ENCODE assay signal across 9 mouse cellular contexts in the genomic region with DNA sequence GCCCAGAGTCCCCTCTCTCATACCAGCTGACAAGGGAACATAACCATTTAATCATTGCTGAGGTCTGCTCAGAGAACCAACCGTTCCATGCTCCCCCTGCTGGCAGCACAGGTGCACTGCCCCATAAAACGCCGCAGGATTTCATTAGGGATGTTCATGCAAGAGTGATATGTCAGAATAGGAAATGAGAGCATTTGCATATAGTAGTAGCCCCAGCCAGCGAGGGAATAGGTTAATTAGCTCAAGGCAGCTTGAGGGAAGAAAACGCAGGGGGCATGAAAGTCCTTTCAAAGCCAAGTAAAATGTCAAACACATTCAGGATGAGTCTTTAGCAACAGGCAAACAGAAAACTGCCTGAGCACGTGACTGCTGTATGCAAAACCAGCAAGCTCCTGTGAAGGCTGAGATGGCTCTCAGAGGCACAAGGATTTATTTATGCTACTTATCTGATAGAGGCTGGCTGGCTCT.
DNase-seq lines count a peak whose midpoint lies in the region; ATAC-seq and TF ChIP-seq lines count a peak whose summit lies in the region.
"Had no signal": no experiment of that assay in that cellular context is flagged by ENCODE, and none has a peak within 500 bp of the region (broad histone marks: within the 10 kb centered on the region; RNA-seq: fewer than 3 reads in every experiment).

No protein-coding gene starts in this region.

- WGBS in hindbrain, embryonic 12.5 days, result 5% methylated on average over 6 of the region's 6 CpGs
- WGBS in lung, postnatal 0 days, result 5% methylated on average over 6 of the region's 6 CpGs

- H3K9ac ChIP-seq in MEL (ENCODE audit: control insufficient read depth, low read depth, low read length, poor library complexity, severe bottlenecking), result peak overlapping the region; percentile 40; the same call in 1 of the 2 replicates
- H3K9ac ChIP-seq in hindbrain, embryonic 12.5 days, result no peak overlapping the region
- no peak overlapping the region for H3K9ac ChIP-seq in lung, postnatal 0 days (replicated peaks; ENCODE audit: low read depth)

- H3K27ac ChIP-seq in MEL (ENCODE audit: control insufficient read depth, low read depth, low read length), result peak overlapping the region; percentile 41; the same call in 1 of the 2 replicates
- peak overlapping the region; percentile 44; the same call in 1 of the 2 replicates for H3K27ac ChIP-seq in hindbrain, embryonic 12.5 days
- no peak overlapping the region for H3K27ac ChIP-seq in lung, postnatal 0 days (ENCODE audit: low read length)
- H3K27ac ChIP-seq: macrophage had no signal

- peaks cover 0 to 3% of the 10 kb centered on the region in 2 experiments; a peak in 1 of 4 replicates for H3K4me1 ChIP-seq in MEL (ENCODE audit: control insufficient read depth in 1 of 2, insufficient read depth in 2 of 2, low read length in 2 of 2)
- peaks cover 17% of the 10 kb centered on the region for H3K4me1 ChIP-seq in hindbrain, embryonic 12.5 days
- peaks cover 6% of the 10 kb centered on the region; the same call in 1 of the 2 replicates for H3K4me1 ChIP-seq in lung, postnatal 0 days (ENCODE audit: insufficient read depth, low read depth, low read length)

- no peaks in the 10 kb centered on the region for H3K9me3 ChIP-seq in MEL (replicated peaks; ENCODE audit: insufficient read depth, low read length)
- H3K9me3 ChIP-seq in hindbrain, embryonic 12.5 days (replicated peaks), result no peaks in the 10 kb centered on the region
- H3K9me3 ChIP-seq in lung, postnatal 0 days (ENCODE audit: low read length), result no peaks in the 10 kb centered on the region

- no peaks in the 10 kb centered on the region for H3K27me3 ChIP-seq in MEL (ENCODE audit: control insufficient read depth in 1 of 2, insufficient read depth in 2 of 2, low read length in 2 of 2)
- no peaks in the 10 kb centered on the region for H3K27me3 ChIP-seq in hindbrain, embryonic 12.5 days
- H3K27me3 ChIP-seq in lung, postnatal 0 days (replicated peaks; ENCODE audit: insufficient read depth, low read length), result no peaks in the 10 kb centered on the region

- TF ChIP-seq CTCF in MEL (IDR thresholded peaks at IDR 0.05 in 2 of 3, conservative IDR thresholded peaks at IDR 0.05 in 1 of 3; ENCODE audit: control insufficient read depth in 1 of 3, insufficient read depth in 1 of 3, low read depth in 2 of 3, low read length in 3 of 3, poor library complexity in 1 of 3, severe bottlenecking in 1 of 3), result peak; percentile 91 to 97 (median 94)
- peak; percentile 95 for TF ChIP-seq CTCF in lung, postnatal 0 days (IDR thresholded peaks at IDR 0.05)

- H3K36me3 ChIP-seq in MEL (ENCODE audit: control insufficient read depth in 1 of 2, insufficient read depth in 2 of 2, low read length in 2 of 2), result peaks cover 0 to 3% of the 10 kb centered on the region in 2 experiments; a peak in 2 of 4 replicates
- H3K36me3 ChIP-seq in hindbrain, embryonic 12.5 days, result peaks cover 3% of the 10 kb centered on the region; the same call in 1 of the 2 replicates
- H3K36me3 ChIP-seq in lung, postnatal 0 days (ENCODE audit: insufficient read depth, low read length), result 0 out of 2 replicates have a peak, but pooled peaks cover 5% of the 10 kb centered on the region

- peak; percentile 84 for ATAC-seq in hindbrain, embryonic 12.5 days (ENCODE audit: low FRiP score)
- ATAC-seq in lung, postnatal 0 days, result peak; percentile 31; the same call in 1 of the 2 replicates

- 0 out of 2 replicates have a peak overlapping the region, but pooled peaks have one; percentile 21 for H3K4me2 ChIP-seq in hindbrain, embryonic 12.5 days (replicated peaks)
- H3K4me2 ChIP-seq in lung, postnatal 0 days (replicated peaks; ENCODE audit: low read depth, low read length), result 0 out of 2 replicates have a peak overlapping the region, but pooled peaks have one; percentile 28

- peak overlapping the region; percentile 37 to 59 for H3K4me3 ChIP-seq in MEL (ENCODE audit: control insufficient read depth in 1 of 2, insufficient read depth in 1 of 2, low read depth in 2 of 2, low read length in 2 of 2)
- H3K4me3 ChIP-seq in hindbrain, embryonic 12.5 days, result no peak overlapping the region
- no peak overlapping the region for H3K4me3 ChIP-seq in lung, postnatal 0 days (ENCODE audit: low read depth, low read length)

- TF ChIP-seq EP300 in MEL (IDR thresholded peaks at IDR 0.05; ENCODE audit: low read depth in 1 of 2, low read length in 2 of 2), result peak in 1 of 2 experiments; percentile 33; a peak in 2 of 4 replicates
- no peak for TF ChIP-seq EP300 in lung, postnatal 0 days (IDR thresholded peaks at IDR 0.05)

- DNase-seq in MEL (ENCODE audit: low read depth, low spot score), result peak; percentile 93
- peak; percentile 86 for DNase-seq in cerebellum, adult 8-10 months
- DNase-seq in frontal cortex, postnatal 14 days (ENCODE audit: low spot score in 2 of 2), result peak; percentile 76 to 90
- peak; percentile 81 for DNase-seq in layer of hippocampus, adult 9-11 months
- DNase-seq in lung, postnatal 0 days (ENCODE audit: low spot score), result peak; percentile 76
- peak; percentile 77 for DNase-seq in ovary, postnatal 36 days (ENCODE audit: low spot score)
- DNase-seq in thymus, postnatal 36 days, result peak; percentile 58 to 68

- no peaks in the 10 kb centered on the region for H3K79me2 ChIP-seq in MEL (ENCODE audit: control insufficient read depth, insufficient read depth, low read length, poor library complexity)

- TF ChIP-seq RAD21 in MEL (IDR thresholded peaks at IDR 0.05; ENCODE audit: low read depth, low read length), result peak; percentile 65

- TF ChIP-seq POLR2A in MEL (IDR thresholded peaks at IDR 0.05; ENCODE audit: control insufficient read depth in 1 of 2, insufficient read depth in 1 of 2, low read depth in 1 of 2, low read length in 2 of 2, poor library complexity in 1 of 2), result no peak

TF ChIP-seq in MEL, 35 proteins besides CTCF, POLR2A, EP300 and RAD21:
- TF ChIP-seq NELFE (IDR thresholded peaks at IDR 0.05; ENCODE audit: low read depth, low read length) (no peak), MAZ (IDR thresholded peaks at IDR 0.05; ENCODE audit: low read depth, low read length) (no peak), UBTF (IDR thresholded peaks at IDR 0.05; ENCODE audit: borderline replicate concordance, insufficient read depth, low read depth, low read length) (no peak), HCFC1 (IDR thresholded peaks at IDR 0.05; ENCODE audit: low read depth, low read length) (peak; percentile 47; the same call in 1 of the 2 replicates), ETS1 (IDR thresholded peaks at IDR 0.05; ENCODE audit: low read depth, low read length) (peak; percentile 24; the same call in 1 of the 2 replicates), POLR2AphosphoS2 (IDR thresholded peaks at IDR 0.05; ENCODE audit: low read length) (no peak), TBP (IDR thresholded peaks at IDR 0.05; ENCODE audit: low read depth, low read length) (0 out of 2 replicates have a peak, but pooled peaks have one; percentile 19), ZKSCAN1 (IDR thresholded peaks at IDR 0.05; ENCODE audit: low read depth, low read length) (no peak), NRF1 (IDR thresholded peaks at IDR 0.05; ENCODE audit: insufficient read depth, low read depth, low read length, poor library complexity, severe bottlenecking) (no peak), MYC (IDR thresholded peaks at IDR 0.05; ENCODE audit: low read depth, low read length) (peak; percentile 75), SMC3 (IDR thresholded peaks at IDR 0.05; ENCODE audit: low read depth, low read length) (peak; percentile 94), ZC3H11A (IDR thresholded peaks at IDR 0.05; ENCODE audit: low read depth, low read length) (peak; percentile 63), GABPA (IDR thresholded peaks at IDR 0.05; ENCODE audit: low read depth, low read length) (no peak), ZMIZ1 (IDR thresholded peaks at IDR 0.05; ENCODE audit: low read depth, low read length) (no peak), MAX (IDR thresholded peaks at IDR 0.05; ENCODE audit: low read length) (peak; percentile 94), MXI1 (IDR thresholded peaks at IDR 0.05; ENCODE audit: low read depth, low read length) (peak; percentile 83), MYB (IDR thresholded peaks at IDR 0.05; ENCODE audit: low read depth, low read length) (0 out of 2 replicates have a peak, but pooled peaks have one; percentile 18), GATA1 (IDR thresholded peaks at IDR 0.05; ENCODE audit: low read depth, low read length) (peak; percentile 50; the same call in 1 of the 2 replicates), USF1 (IDR thresholded peaks at IDR 0.05; ENCODE audit: low read depth, low read length) (peak; percentile 93), USF2 (IDR thresholded peaks at IDR 0.05; ENCODE audit: borderline replicate concordance in 1 of 2, insufficient read depth in 1 of 2, low read depth in 1 of 2, low read length in 2 of 2) (peak in 1 of 2 experiments; percentile 74; a peak in 2 of 4 replicates), E2F4 (IDR thresholded peaks at IDR 0.05; ENCODE audit: borderline replicate concordance, low read depth, low read length) (no peak), CHD2 (IDR thresholded peaks at IDR 0.05; ENCODE audit: low read length) (no peak), TCF12 (IDR thresholded peaks at IDR 0.05; ENCODE audit: low read depth, low read length) (no peak), POLR2AphosphoS5 (IDR thresholded peaks at IDR 0.05; ENCODE audit: borderline replicate concordance, low read depth, low read length) (no peak), MAFK (IDR thresholded peaks at IDR 0.05; ENCODE audit: borderline replicate concordance, low read depth, low read length) (no peak), CHD1 (IDR thresholded peaks at IDR 0.05; ENCODE audit: low read depth, low read length) (no peak), SIN3A (IDR thresholded peaks at IDR 0.05; ENCODE audit: low read length) (peak; percentile 64), ELF1 (IDR thresholded peaks at IDR 0.05; ENCODE audit: low read depth, low read length) (no peak), RCOR1 (IDR thresholded peaks at IDR 0.05; ENCODE audit: low read depth, low read length) (0 out of 2 replicates have a peak, but pooled peaks have one; percentile 42), TAL1 (IDR thresholded peaks at IDR 0.05; ENCODE audit: low read length) (no peak), JUND (IDR thresholded peaks at IDR 0.05; ENCODE audit: low read depth, low read length) (0 out of 2 replicates have a peak, but pooled peaks have one; percentile 21), MEF2A (IDR thresholded peaks at IDR 0.05; ENCODE audit: extremely low read depth, insufficient replicate concordance, low read depth, low read length, poor library complexity, severe bottlenecking) (no peak), KAT2A (conservative IDR thresholded peaks at IDR 0.05; ENCODE audit: low read depth, low read length) (no peak), ZNF384 (IDR thresholded peaks at IDR 0.05; ENCODE audit: low read depth, low read length) (0 out of 2 replicates have a peak, but pooled peaks have one; percentile 18), BHLHE40 (IDR thresholded peaks at IDR 0.05; ENCODE audit: borderline replicate concordance, low read depth, low read length) (peak; percentile 95)

Comparison
In these comparisons a context has a peak if more than half of its experiments do, and no peak if none do; other contexts are left out.
1. H3K4me3 ChIP-seq: peak in MEL (2 of 2); none in hindbrain, embryonic 12.5 days (single experiment) and lung, postnatal 0 days (single experiment).
2. Peak in every context shown above with its lines, with median percentiles within 50 percentile points of each other: DNase-seq.